Mouse (Mus musculus) lung, adult 2 months (tissue): Measurements from ENCODE around the gene Pnlip.

Source experiments
- CTCF ChIP-seq: fragments of 200-500 bp; IDR thresholded peaks from 2 replicates; pipeline ENCODE4 v1.5.1; 2011; ENCODE audit warnings: mild to moderate bottlenecking, low read length, control low read depth; ENCODE audit not compliant: insufficient read depth
- POLR2A ChIP-seq: fragments of 200-500 bp; IDR thresholded peaks from 2 replicates; pipeline ENCODE4 v1.6.1; 2011; ENCODE audit warnings: low read depth, mild to moderate bottlenecking, control low read depth, low read length, borderline replicate concordance; ENCODE audit errors: extremely low read depth

DNA sequence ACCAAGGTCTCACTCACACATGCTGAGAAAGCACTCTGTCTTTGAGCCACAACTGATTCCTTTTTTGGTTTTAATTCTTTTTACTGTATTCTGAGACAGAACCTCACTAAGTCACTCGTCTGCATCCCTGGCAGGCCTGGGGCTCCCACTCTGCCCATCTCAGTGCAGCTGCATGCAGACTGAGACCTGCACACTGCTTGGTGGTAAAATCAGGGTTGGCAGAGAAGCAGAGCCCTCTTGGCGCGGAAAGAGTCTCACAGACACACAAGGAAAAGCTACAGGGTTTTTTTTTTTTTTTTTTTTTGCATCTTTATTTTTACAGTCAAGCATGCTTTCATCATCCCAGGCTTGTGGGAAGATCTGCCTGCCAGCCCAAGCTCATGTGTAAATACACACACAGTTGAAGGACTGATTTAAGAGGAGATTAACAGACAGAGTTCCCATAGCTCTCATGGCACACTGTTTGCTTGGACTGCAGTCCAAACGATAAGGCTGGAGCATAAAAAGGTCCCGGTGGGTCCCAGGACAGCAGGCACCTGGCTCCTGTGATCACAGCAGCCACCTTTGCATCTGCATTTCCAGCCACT is 76.2 kb downstream of the Pnlip start, which contains the start of gene Pnliprp1:
- no peak for TF ChIP-seq POLR2A
- no peak for TF ChIP-seq CTCF
